Mouse (Mus musculus) myocyte (in vitro differentiated cells): ENCODE measurements at regions not wholly inside any gene's neighbourhood (a gene's known extent, or its start where the extent isn't known, plus 50 kb on each side); places are given as distances from the start of the nearest gene placed in this dataset.

Experiments
- CEBPB ChIP-seq: IDR thresholded peaks from 2 replicates; pipeline ENCODE4 v1.6.1; 2011; ENCODE audit warnings: mild to moderate bottlenecking, moderate library complexity; ENCODE audit not compliant: poor library complexity, insufficient read depth, severe bottlenecking
- E2F4 ChIP-seq: IDR thresholded peaks from one replicate; pipeline ENCODE4 v1.6.1; 2011; ENCODE audit warnings: mild to moderate bottlenecking, control low read depth, moderate library complexity; ENCODE audit not compliant: insufficient read depth
- MAX ChIP-seq: IDR thresholded peaks from one replicate; pipeline ENCODE4 v1.6.1; 2011; ENCODE audit warnings: low read depth, mild to moderate bottlenecking, control low read depth
- MYOG ChIP-seq, 3 experiments: IDR thresholded peaks; one replicate each; pipeline ENCODE4 v1.6.1; 2011; ENCODE audit warnings: control low read depth in 2 of 3, low read depth in 2 of 3, mild to moderate bottlenecking in 2 of 3; ENCODE audit not compliant: insufficient read length in 2 of 3, control insufficient read depth in 1 of 3, insufficient read depth in 1 of 3
- POLR2A ChIP-seq: IDR thresholded peaks from one replicate; pipeline ENCODE4 v1.6.1; 2011; ENCODE audit warnings: low read depth, mild to moderate bottlenecking, control low read depth, moderate library complexity; ENCODE audit not compliant: insufficient read length
- POLR2AphosphoS2 ChIP-seq: IDR thresholded peaks from one replicate; pipeline ENCODE4 v1.6.1; 2011; ENCODE audit warnings: low read depth, control low read depth; ENCODE audit not compliant: insufficient read length
- REST ChIP-seq: IDR thresholded peaks from one replicate; pipeline ENCODE4 v1.6.1; 2011; ENCODE audit warnings: mild to moderate bottlenecking, control low read depth, moderate library complexity; ENCODE audit not compliant: insufficient read depth, insufficient read length
- TCF12 ChIP-seq: IDR thresholded peaks from one replicate; pipeline ENCODE4 v1.6.1; 2011; ENCODE audit warnings: mild to moderate bottlenecking, control low read depth; ENCODE audit not compliant: poor library complexity, insufficient read depth, severe bottlenecking
- USF1 ChIP-seq: IDR thresholded peaks from one replicate; pipeline ENCODE4 v1.6.1; 2011; ENCODE audit warnings: low read depth, mild to moderate bottlenecking, control low read depth, moderate library complexity

DNA sequence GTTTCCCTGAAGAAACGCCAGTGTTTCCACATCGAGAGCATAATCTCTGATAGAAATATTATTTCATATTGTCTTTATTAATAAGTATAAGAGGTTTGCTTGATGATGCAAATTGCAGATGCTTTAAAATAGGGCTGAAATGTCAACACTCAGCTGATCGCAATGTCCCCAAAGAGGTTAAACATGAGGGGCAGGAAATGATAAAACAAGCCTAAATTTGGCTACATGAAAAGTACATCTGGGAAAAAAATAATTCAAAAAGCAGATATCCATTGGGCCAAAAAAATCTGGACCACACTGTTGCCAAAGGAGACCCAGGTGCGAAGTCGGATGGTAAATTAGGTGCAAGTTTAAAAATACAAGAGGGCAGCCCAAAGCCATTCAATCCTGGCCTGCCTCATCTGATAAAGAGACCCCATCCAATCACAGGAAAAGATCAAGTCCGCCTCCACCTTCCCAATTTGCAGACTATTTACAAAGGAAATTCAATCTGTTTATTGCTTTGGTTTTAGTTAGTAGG is 229.2 kb downstream of the Icos start:
- TF ChIP-seq E2F4 (no peak), POLR2A (no peak), MAX (no peak), REST (no peak), MYOG (IDR thresholded peaks at IDR 0.05; ENCODE audit: control insufficient read depth in 1 of 3, insufficient read depth in 1 of 3, insufficient read length in 2 of 3, low read depth in 2 of 3) (no peak), CEBPB (no peak), TCF12 (no peak), POLR2AphosphoS2 (no peak), USF1 (no peak)
